Mouse (Mus musculus) left cerebral cortex, postnatal 25 days (tissue): ENCODE results near the gene Pyroxd1. TPM values are rescaled to one million over a fixed set of nuclear protein-coding genes. Genes with fewer than 3 reads are reported as not detected.
"Not testable (repeated sequence)": the region's sequence is repeated elsewhere in the genome, so short reads cannot be mapped to it uniquely, and the experiment has no call there.

Experiments
- DNase-seq, 2 experiments: peaks; one replicate each; pipeline ENCODE4 v3.0.0; 2022; ENCODE audit warnings: low spot score in 2 of 2, mixed read lengths in 1 of 2
- intact Hi-C: fragments of 180-260 bp; cut with DNase I; formaldehyde crosslinking; loops from one replicate; pipeline ENCODE4 v1.15.1; 2025
- total RNA-seq, 2 experiments: library from RNA; stranded (reverse); gene quantifications; 2 replicates each; pipeline ENCODE4 v1.2.3; 2021

Pyroxd1 gene
- 10 to 100 TPM; 13.6 to 15.1 TPM for total RNA-seq

DNA sequence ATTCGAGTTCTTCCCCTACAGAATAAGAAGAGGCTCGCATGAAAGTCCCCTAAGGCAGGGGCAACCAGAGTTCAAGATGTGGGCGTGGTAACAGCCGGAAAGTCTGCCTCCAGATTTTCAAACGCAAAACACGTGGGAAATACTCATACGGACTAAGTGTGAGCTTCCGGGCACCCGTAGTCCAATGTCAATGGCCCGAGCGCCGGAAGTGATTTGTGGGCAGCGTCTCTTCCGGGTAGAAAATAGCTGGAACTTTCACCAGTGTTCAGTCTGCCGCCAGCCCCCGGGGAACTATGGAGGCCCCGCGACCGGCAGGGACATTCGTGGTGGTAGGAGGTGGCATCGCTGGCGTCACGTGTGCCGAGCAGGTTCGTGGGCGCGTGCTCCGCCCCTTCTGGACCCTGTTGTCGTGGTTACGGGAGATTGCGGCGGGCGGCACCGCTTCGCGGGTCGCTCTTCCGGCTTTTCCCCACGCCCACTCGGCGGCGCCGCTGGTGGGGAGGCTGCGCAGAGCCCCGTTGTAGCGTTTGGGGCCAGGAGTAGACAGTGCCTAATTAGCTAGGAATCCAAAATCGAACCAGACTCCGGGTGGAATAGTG is at the start of gene Pyroxd1:
Pyroxd1 (plus strand) TSS at position 215 of the 599 bp plus-strand sequence.
- intact Hi-C loops = loop anchor here (2.0 to 5.0 kb wide), 2 partner anchors 41 to 162 kb away; partner anchors contain the start of genes Golt1b, Ldhb and Recql

DNA sequence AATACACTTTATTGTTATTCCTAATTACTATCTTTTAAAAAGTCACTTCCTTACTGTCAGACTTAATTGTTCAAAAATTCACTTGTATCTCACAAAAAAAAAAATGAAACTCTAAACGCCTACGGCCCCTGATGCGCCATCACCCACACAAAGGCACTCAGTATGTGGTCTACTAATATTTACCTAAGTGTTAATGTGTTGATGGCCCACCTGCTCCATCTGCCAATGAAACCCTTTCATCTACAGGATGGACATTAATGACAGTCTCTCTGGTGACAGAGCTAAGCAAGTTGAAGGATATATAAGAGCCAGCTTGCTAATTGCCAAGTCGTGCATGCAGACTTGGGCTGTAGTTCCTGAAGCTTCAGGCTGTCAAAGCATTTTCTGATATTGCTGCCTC is 47.4 kb upstream of the Pyroxd1 start, which contains the start of gene Iapp:
Iapp (plus strand) TSS at position 326 of the 400 bp plus-strand sequence.
- no peak for DNase-seq
- intact Hi-C loops = no loop called here

More for the DNA sequence above, at the start of gene Pyroxd1:
- peak; percentile 91 to 93 for DNase-seq

DNA sequence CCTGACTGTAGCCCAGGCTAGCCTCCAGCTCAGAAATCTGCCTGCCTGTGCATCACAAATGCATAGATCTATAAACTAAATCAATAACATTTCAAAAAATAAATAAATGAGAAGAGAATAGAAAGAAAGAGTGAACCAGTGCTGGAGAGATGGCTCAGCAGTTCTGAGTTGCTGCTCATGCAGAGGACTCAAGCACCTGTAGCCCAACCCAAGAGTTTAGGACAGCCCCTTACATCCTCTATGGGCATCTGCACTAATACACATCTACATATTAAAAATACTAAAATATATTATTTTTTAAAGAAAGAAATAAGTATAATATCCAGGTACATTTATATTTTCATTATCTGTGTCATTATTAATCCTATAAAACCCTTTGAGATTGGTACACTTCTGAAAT is 40.4 kb upstream of the Pyroxd1 start:
- intact Hi-C loops = no loop called here
- DNase-seq = no peak

DNA sequence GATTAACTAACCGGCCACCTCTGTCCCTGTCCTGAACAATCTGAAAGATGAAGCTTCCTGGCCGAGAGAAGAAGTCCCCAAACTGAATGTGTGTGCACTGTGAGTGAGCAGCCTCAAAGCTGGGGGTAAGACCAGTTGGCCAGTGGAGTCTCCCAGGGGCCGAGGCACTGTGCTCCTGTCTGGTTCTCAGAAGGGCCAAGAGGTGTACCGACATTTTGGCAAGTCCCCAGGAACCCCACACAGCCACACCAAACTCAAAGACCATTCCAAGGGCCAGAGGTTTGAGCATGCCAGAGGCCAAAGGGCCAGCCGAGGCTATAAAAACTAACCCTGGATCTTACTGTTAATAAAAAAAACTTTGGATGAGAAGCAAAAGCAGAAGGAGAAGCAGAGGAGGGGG is 31.2 kb upstream of the Pyroxd1 start:
- DNase-seq = no peak
- intact Hi-C loops = no loop called here

DNA sequence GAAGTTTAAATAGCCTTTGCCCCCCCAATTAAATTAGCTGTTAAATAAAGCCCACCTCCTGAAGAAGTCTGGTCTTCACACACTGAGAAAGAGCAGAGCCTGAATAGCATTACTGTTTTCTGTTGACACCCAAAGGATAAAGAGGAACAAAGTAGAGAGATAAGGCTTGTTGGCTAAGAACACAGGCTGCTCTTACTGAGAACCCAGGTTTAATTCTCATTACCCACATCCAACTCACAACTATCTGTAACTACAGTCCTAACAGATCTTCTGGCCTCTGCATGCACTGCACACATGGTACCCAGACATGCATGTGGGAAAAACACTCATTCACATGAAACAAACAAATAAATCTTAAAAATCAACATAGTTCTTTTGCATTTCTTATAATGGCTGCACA is 28.3 kb upstream of the Pyroxd1 start:
- no peak for DNase-seq
- intact Hi-C loops = no loop called here

DNA sequence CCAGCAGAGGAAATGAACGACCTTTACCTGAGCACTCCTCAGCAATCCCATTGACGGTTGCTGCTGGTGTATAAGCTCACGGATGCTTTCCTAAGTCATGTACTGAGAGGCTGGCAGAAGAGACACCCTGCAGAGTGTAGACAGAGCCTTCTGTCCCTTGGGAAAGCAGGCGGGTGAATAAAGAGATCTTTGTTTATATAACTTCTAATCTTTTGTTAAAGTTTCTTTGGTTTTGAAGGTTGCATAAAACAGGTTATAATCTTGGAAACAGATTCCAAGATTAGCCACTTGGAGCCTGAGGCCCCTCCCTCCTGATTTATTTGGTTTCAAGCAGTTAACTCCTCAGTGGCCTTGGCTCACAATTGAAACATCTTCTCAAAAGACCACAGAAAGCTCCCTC is 22.6 kb upstream of the Pyroxd1 start, which contains the start of gene Slco1a5:
Slco1a5 (minus strand) TSS at position 101 of the 400 bp plus-strand sequence.
- no peak for DNase-seq
- intact Hi-C loops = no loop called here

DNA sequence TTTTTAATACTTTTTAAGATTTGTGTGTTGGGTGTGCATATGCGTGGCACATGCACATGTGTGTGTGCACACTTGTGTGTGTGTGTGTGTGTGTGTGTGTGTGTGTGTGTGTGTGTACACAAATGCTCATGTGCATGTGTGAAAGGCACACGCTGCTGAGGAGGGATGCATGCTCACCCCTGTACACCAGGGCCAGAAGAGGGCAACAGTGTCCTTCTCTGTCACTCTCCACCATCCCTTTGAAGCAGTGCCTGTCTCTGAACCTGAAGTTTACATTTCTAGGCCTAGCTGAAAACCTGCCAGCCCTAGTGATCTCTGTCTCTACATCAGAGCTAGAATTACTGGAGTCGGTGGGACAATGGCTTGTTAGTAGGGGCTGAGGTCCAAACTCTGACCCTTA is 18.9 kb upstream of the Pyroxd1 start:
- intact Hi-C loops = no loop called here

DNA sequence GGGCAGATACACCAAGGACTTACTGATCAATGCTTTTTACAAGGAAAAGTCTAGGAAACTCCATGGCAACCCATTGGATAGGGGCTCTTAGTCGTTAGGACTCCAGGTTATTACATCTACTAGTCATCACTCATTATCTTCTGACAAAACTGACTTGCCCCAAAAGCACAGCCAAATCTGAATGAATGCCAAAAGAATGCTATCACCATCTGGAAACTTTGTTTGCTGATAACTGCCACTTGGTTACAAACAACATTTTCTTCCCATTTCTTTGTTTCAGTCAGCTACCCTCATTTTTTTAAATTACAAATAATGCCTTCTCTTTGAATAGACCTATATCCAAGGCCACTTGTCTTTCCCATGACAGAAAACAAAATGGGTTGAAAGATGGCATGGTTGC is 16.3 kb upstream of the Pyroxd1 start:
- intact Hi-C loops = no loop called here
- DNase-seq = no peak

More for the DNA sequence above, 18.9 kb upstream of the Pyroxd1 start:
- no peak for DNase-seq

DNA sequence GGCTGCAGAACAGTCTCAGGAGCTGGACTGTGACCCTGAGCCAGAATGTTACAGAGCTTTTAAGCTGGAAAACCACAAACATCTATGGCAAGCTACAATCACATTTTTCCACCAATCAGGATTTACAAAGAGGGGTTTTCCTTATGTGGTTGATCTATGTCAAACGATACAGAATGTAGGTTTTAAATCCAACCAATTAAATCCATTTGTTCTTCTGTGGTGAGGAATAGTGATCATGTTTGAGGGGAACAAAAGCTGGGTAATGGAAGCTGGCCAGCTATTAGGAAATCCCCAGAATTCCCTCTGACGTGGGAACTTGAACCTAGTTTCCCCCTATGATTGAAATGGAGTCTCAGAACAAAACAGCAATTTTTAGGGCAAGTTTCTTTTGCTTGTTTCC is 6.5 kb upstream of the Pyroxd1 start:
- intact Hi-C loops = no loop called here
- no peak for DNase-seq

DNA sequence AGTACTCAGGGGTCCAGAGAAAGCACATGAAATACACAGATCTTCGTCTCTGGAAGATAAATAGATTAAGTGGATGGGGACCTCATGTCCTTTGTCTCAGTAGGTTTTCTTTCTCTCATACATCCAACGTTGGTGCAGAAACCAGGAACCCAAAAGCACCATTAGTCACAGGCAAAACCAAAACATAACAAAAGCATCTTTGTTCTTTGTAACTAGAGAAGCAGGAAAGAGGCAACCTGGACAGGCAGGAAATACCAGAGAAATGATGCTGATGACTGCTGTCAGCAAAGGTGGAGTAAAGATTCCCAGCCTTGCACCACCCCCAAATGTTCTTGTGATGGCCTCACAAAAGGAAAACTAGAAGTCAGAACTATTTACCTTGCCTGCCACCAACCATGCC is 5.9 kb upstream of the Pyroxd1 start:
- DNase-seq = no peak
- intact Hi-C loops = no loop called here

DNA sequence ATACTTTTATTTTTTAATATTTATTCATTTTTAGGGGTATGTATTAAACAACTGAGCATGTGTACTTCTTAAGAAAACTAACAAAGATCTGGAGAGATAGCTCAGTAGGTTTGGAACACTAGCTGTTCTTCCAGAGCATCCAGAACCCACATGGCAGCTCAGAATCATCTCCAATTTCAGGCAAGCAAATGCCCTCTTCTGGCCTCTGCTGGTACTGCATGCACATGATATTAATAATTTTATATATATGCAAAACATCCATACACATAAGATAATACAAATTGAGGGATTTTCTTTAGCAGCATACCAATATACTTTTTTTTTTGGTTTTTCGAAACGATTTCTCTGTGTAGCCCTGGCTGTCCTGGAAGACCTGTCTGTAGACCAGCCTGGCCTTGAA is 1.9 kb upstream of the Pyroxd1 start:
- peak; percentile 49 to 70 for DNase-seq
- intact Hi-C loops = loop anchor here (5.0 kb wide), 1 partner anchor 856 kb away; no protein-coding TSS in a partner anchor

DNA sequence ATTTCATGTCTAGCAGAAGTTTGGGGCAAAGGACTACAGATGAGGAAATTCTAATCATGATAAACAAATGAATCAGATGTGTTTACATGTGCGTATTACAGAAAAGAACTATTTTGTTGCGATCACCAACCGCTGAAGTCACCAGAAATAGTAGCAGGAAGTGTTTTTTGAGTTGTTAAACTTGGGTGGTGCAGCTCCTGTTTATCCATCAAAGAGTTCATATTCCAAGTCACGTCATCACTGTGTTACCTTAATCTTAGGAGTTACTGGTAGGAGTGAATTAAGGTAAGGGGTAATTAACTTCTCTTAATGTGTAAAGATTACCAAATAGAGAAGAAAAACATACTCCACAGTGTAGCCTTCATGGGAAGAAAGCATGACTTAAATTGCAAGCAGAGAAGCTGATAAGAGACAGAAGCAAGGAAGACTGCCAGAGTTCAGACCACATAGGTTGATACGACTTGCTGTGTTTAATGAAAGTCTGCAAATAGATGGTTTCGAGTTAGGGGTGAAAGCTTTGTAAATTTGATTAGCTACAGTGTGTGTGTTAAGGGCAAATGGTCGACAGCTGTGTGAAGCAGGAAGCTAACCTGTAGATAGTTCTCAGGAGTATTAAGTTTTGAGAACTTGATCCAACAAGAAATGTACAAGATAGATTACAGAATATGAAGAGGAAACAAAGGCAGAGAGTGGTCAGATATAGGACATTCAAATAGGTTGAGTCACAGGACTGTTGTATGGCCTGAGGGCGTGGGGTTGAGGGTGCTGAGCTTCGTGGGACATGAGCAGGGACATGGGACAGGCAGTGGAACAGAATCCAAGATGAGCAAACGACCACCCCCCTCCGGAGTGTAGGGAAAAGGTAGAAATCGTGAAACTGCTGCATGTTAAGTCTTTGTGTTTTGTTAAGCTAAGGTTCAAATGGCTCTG is 992 bp downstream of the Pyroxd1 start:
- DNase-seq = no peak
- intact Hi-C loops = loop anchor here (5.0 kb wide), 1 partner anchor 161 kb away; the partner anchor contains the start of gene Ldhb

DNA sequence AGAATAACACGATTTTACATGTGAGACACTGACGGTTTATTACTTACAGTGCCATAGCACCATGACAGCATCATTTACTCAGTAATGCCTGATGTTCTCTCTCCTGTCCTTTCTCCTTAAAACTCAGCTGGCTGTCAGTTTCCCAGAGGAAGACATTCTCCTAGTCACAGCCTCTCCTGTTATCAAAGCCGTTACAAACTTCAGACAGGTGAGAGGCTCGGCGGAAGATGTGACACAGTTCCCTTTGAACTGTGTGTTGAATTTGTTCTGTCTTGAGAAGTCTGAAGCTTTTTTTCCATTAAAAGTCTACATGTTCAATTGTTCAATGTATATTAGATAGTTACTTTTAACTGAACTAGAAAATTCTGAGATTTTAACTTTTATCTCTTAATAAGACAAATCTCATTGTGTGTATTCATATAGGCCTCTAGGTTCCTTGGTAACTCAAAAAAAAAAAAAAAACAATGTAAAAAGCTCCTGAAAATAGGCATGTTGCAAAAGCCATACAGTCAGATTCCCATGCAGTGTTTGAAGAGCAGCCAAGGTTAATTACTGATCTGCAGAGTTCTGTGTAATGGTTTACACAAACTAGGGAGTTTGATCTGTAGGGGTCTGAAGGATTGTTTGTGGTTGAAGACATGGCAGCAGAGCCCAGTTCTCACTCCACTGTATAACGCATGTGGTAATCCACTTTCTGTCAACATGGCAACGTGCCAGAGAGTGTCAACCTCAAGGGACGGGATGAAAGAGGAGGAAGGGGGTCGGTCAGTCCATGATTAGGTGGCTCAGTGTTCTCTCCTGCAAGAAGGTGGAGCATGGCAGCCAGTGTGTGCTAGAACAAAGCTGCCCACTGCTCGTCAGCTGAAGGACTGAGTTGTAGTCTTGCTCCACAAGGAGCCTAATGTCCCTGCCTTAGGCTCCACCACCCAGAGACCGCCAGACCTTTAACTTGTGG is 2.3 kb downstream of the Pyroxd1 start:
- intact Hi-C loops = loop anchor here (5.0 kb wide), 1 partner anchor 160 kb away; the partner anchor contains the start of gene Ldhb
- DNase-seq = no peak

DNA sequence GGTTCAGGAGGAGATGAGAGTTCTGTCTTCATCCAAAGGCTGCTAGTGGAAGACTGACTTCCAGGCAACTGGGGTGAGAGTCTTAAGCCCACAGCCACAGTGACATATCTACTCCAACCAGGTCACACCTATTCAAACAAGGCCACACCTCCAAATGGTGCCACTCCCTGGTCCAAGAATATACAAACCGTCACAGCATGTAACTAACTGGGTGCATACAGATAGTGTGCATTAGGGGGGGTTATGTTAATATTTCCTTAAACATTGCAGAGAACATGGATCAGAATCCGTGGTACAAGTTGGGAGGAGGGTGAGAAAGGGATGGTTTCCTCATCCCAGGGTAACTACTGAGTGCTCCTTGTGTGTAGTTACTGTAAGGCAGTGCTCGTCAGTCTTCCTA is 6.6 kb downstream of the Pyroxd1 start:
- DNase-seq, intact Hi-C loops: not testable (repeated sequence)

DNA sequence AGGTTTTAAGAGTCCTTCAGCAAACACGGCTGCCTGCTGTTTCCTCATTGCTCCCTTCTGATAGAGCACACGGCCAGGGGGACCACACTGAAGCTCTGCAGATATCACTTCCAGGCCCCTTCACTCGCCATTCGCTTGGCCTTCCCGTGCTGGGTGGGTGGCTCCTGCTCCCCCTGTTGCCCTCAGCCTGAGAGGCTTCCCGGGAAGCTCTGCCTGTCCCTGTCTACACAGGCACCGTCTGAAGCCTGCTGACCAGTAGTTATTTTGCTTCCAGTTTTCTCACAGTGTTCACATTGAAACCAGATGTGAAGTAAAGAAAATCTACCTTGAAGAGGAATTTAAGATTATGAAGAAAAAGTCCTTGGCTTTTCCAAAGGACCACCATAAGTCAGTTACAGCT is 11.7 kb downstream of the Pyroxd1 start:
- no peak for DNase-seq
- intact Hi-C loops = no loop called here

DNA sequence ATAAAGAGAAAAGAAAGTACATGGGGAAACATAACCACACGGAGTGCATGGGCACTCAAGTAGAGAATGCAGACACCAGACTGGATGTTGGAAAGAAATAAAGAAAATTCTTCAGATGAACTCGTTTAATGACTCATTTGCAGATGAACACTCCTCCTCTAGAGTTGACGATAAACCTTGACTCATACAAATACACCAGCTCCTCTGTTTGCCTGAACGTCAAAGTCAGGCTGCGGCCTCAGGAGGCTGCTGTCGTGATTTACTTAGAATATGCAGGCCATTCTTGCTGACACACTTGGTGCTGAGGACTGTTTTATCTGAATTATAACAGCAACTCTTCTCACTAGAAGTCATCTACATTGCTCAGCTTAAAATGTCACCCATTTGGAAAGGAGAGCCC is 16.6 kb downstream of the Pyroxd1 start:
- intact Hi-C loops = loop anchor here (5.0 kb wide), 1 partner anchor 155 kb away; no protein-coding TSS in a partner anchor
- DNase-seq = peak in 1 of 2 experiments; percentile 17

DNA sequence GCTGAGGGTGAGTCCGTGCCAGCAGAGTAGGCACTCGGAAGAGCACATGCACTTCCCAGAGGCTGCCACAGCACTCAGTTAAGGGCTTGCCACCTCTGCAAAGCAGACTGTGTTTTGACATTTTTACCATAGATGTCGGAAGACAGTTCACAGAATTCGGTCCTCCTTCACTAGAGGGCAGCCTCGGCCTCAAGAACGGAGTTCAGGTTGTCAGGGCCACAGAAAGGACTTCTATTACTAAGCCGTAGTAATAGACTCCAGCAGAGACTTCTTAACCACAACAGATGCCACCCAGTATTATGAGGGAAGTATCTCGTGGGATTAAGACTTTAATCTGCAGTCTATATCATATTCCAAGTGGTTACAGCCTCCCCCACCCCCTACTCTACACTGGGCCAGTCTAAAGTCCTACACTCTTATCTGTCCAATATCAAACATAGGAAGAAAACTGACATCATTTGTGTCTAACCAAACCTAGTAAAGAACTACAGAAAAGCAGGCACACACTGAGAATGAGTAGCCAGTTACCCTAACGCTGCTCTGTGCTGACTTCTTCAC is 17.6 kb downstream of the Pyroxd1 start:
- no peak for DNase-seq
- intact Hi-C loops = loop anchor here (5.0 kb wide), 1 partner anchor 154 kb away; no protein-coding TSS in a partner anchor

DNA sequence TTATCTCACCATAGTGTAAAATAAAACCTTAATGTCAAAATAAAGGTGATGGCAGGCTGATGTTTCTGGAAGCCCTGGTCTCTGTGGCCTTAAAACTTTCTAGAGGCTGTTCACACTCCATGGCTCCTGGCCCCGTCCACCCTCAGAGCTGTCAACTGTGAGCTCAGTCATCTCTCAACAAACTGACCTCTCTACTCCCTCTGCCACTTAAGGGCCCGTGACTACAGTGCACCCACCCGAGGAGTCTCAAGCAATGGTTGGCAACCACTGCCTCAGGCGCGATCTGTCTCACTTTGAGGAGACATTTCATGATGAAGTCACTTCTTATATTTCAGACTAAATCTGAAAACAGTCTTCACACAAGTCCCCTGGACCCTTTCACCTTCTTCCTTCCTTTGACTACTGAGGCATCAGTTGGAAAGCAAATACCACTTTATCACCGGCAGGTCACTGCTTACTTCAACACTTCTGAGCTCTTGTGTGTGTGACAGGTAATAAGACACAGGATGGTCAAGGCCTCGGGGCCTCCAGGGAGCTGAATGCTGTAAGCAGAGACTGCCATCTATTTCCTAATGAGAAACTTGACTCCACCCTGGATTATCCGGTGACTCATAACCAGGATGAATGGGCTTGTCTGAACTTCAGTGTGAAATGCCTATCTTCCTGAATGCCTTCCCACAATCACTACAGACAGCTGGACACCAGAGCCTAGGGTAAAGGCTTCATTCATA is 20.5 kb downstream of the Pyroxd1 start:
- no peak for DNase-seq
- intact Hi-C loops = no loop called here
